Mouse (Mus musculus): ENCODE measurements around the gene Supt3. TPM values are rescaled to one million over a fixed set of nuclear protein-coding genes. Genes with fewer than 3 reads are reported as not detected.

Supt3 gene
- polyA plus RNA-seq, 1 experiment from 2014 or later: 26.2 TPM

GRCm38 (mm10) chr17:44814508-44815175 lies 37.7 kb downstream of the Supt3 start, which contains the start of gene Runx2:
Gene Runx2 (minus strand): TSS chr17:44814797.
- no peak within 1 kb of the TSS for H3K27ac ChIP-seq
- no peak for ATAC-seq (ENCODE audit: low FRiP score)
- no peak within 1 kb of the TSS for H3K4me3 ChIP-seq (replicated peaks; ENCODE audit: low read length)
- H3K9me3 ChIP-seq (ENCODE audit: control insufficient read depth, low read length): no peaks in the 10 kb centered on the region
- no peak within 1 kb of the TSS for H3K4me2 ChIP-seq (replicated peaks)
- no peak for DNase-seq (ENCODE audit: low spot score)
- WGBS: 40% methylated on average over 3 of the region's 3 CpGs
- H3K4me1 ChIP-seq (replicated peaks; ENCODE audit: control insufficient read depth, insufficient read depth, low read length): 0 out of 2 replicates have a peak, but pooled peaks cover 3% of the 10 kb centered on the region
- no peaks in the 10 kb centered on the region for H3K36me3 ChIP-seq (replicated peaks; ENCODE audit: control insufficient read depth, insufficient read depth)
- no peaks in the 10 kb centered on the region for H3K27me3 ChIP-seq (ENCODE audit: control insufficient read depth, insufficient read depth, low read length)
- H3K9ac ChIP-seq: no peak within 1 kb of the TSS

- no peak overlapping the region for H3K9ac ChIP-seq
- DNase-seq (ENCODE audit: low spot score) (no peak), ATAC-seq (ENCODE audit: low FRiP score) (no peak)
- no peak overlapping the region for H3K4me2 ChIP-seq (replicated peaks)
- H3K27ac ChIP-seq: no peak overlapping the region
- no peaks in the 10 kb centered on the region for H3K9me3 ChIP-seq (ENCODE audit: control insufficient read depth, low read length)
- no peaks in the 10 kb centered on the region for H3K27me3 ChIP-seq (ENCODE audit: control insufficient read depth, insufficient read depth, low read length)
- no peak overlapping the region for H3K4me3 ChIP-seq (replicated peaks; ENCODE audit: low read length)
- 87% methylated on average over 2 of the region's 2 CpGs for WGBS
- H3K36me3 ChIP-seq (replicated peaks; ENCODE audit: control insufficient read depth, insufficient read depth): no peaks in the 10 kb centered on the region
- H3K4me1 ChIP-seq (replicated peaks; ENCODE audit: control insufficient read depth, insufficient read depth, low read length): 0 out of 2 replicates have a peak, but pooled peaks cover 2% of the 10 kb centered on the region
Measured at GRCm38 (mm10) chr17:44818825-44819224, 41.9 kb downstream of the Supt3 start.

- Histone ChIP-seq H3K4me3 (replicated peaks; ENCODE audit: low read length) (no peak overlapping the region), H3K4me2 (replicated peaks) (no peak overlapping the region), H3K27ac (no peak overlapping the region), H3K9ac (no peak overlapping the region), H3K9me3 (ENCODE audit: control insufficient read depth, low read length) (no peaks in the 10 kb centered on the region), H3K27me3 (ENCODE audit: control insufficient read depth, insufficient read depth, low read length) (no peaks in the 10 kb centered on the region), H3K36me3 (replicated peaks; ENCODE audit: control insufficient read depth, insufficient read depth) (no peaks in the 10 kb centered on the region), H3K4me1 (replicated peaks; ENCODE audit: control insufficient read depth, insufficient read depth, low read length) (no peaks in the 10 kb centered on the region)
- 63% methylated on average over 4 of the region's 4 CpGs for WGBS
- ATAC-seq (ENCODE audit: low FRiP score) (no peak), DNase-seq (ENCODE audit: low spot score) (no peak)
Measured at GRCm38 (mm10) chr17:44819816-44820215, 42.9 kb downstream of the Supt3 start.

- Histone ChIP-seq H3K4me1 (replicated peaks; ENCODE audit: control insufficient read depth, insufficient read depth, low read length) (no peaks in the 10 kb centered on the region), H3K9me3 (ENCODE audit: control insufficient read depth, low read length) (no peaks in the 10 kb centered on the region), H3K9ac (no peak overlapping the region), H3K27ac (no peak overlapping the region), H3K4me3 (replicated peaks; ENCODE audit: low read length) (no peak overlapping the region), H3K36me3 (replicated peaks; ENCODE audit: control insufficient read depth, insufficient read depth) (no peaks in the 10 kb centered on the region), H3K4me2 (replicated peaks) (no peak overlapping the region), H3K27me3 (ENCODE audit: control insufficient read depth, insufficient read depth, low read length) (no peaks in the 10 kb centered on the region)
- ATAC-seq (ENCODE audit: low FRiP score) (no peak), DNase-seq (ENCODE audit: low spot score) (no peak)
- 95% methylated on average over 5 of the region's 5 CpGs for WGBS
Measured at GRCm38 (mm10) chr17:44821940-44822339, 45.0 kb downstream of the Supt3 start.

- no peak overlapping the region for H3K4me3 ChIP-seq (replicated peaks; ENCODE audit: low read length)
- ATAC-seq (ENCODE audit: low FRiP score): no peak
Measured at GRCm38 (mm10) chr17:44827124-44827523, 50.2 kb downstream of the Supt3 start.

GRCm38 (mm10) chr17:44827964-44828363 lies 51.0 kb downstream of the Supt3 start:
- 86% methylated on average over 4 of the region's 4 CpGs for WGBS
- no peak overlapping the region for H3K27ac ChIP-seq
- DNase-seq (ENCODE audit: low spot score) (no peak), ATAC-seq (ENCODE audit: low FRiP score) (no peak)
- no peak overlapping the region for H3K4me3 ChIP-seq (replicated peaks; ENCODE audit: low read length)
- H3K4me1 ChIP-seq (replicated peaks; ENCODE audit: control insufficient read depth, insufficient read depth, low read length): no peaks in the 10 kb centered on the region
- 0 out of 2 replicates have a peak, but pooled peaks cover 3% of the 10 kb centered on the region for H3K9me3 ChIP-seq (ENCODE audit: control insufficient read depth, low read length)
- H3K36me3 ChIP-seq (replicated peaks; ENCODE audit: control insufficient read depth, insufficient read depth): no peaks in the 10 kb centered on the region
- no peaks in the 10 kb centered on the region for H3K27me3 ChIP-seq (ENCODE audit: control insufficient read depth, insufficient read depth, low read length)
- no peak overlapping the region for H3K9ac ChIP-seq
- no peak overlapping the region for H3K4me2 ChIP-seq (replicated peaks)

More at GRCm38 (mm10) chr17:44827124-44827523, 50.2 kb downstream of the Supt3 start:
- Histone ChIP-seq H3K4me2 (replicated peaks) (no peak overlapping the region), H3K27me3 (ENCODE audit: control insufficient read depth, insufficient read depth, low read length) (no peaks in the 10 kb centered on the region), H3K4me1 (replicated peaks; ENCODE audit: control insufficient read depth, insufficient read depth, low read length) (no peaks in the 10 kb centered on the region), H3K36me3 (replicated peaks; ENCODE audit: control insufficient read depth, insufficient read depth) (no peaks in the 10 kb centered on the region), H3K27ac (no peak overlapping the region), H3K9ac (no peak overlapping the region), H3K9me3 (ENCODE audit: control insufficient read depth, low read length) (0 out of 2 replicates have a peak, but pooled peaks cover 3% of the 10 kb centered on the region)
- DNase-seq (ENCODE audit: low spot score): no peak
- WGBS: 92% methylated on average over 3 of the region's 3 CpGs

- Histone ChIP-seq H3K36me3 (replicated peaks; ENCODE audit: control insufficient read depth, insufficient read depth) (no peaks in the 10 kb centered on the region), H3K4me1 (replicated peaks; ENCODE audit: control insufficient read depth, insufficient read depth, low read length) (no peaks in the 10 kb centered on the region), H3K9ac (no peak overlapping the region), H3K27ac (no peak overlapping the region), H3K27me3 (ENCODE audit: control insufficient read depth, insufficient read depth, low read length) (no peaks in the 10 kb centered on the region), H3K4me3 (replicated peaks; ENCODE audit: low read length) (no peak overlapping the region), H3K9me3 (ENCODE audit: control insufficient read depth, low read length) (0 out of 2 replicates have a peak, but pooled peaks cover 3% of the 10 kb centered on the region), H3K4me2 (replicated peaks) (no peak overlapping the region)
- ATAC-seq (ENCODE audit: low FRiP score) (no peak), DNase-seq (ENCODE audit: low spot score) (no peak)
- 87% methylated on average over 3 of the region's 3 CpGs for WGBS
Measured at GRCm38 (mm10) chr17:44829587-44829986, 52.6 kb downstream of the Supt3 start.

- 0 out of 2 replicates have a peak, but pooled peaks cover 3% of the 10 kb centered on the region for H3K9me3 ChIP-seq (ENCODE audit: control insufficient read depth, low read length)
- no peaks in the 10 kb centered on the region for H3K27me3 ChIP-seq (ENCODE audit: control insufficient read depth, insufficient read depth, low read length)
- no peak overlapping the region for H3K4me2 ChIP-seq (replicated peaks)
- no peak overlapping the region for H3K27ac ChIP-seq
- no peak overlapping the region for H3K9ac ChIP-seq
- no peak overlapping the region for H3K4me3 ChIP-seq (replicated peaks; ENCODE audit: low read length)
- no peak for DNase-seq (ENCODE audit: low spot score)
- H3K36me3 ChIP-seq (replicated peaks; ENCODE audit: control insufficient read depth, insufficient read depth): no peaks in the 10 kb centered on the region
- no peaks in the 10 kb centered on the region for H3K4me1 ChIP-seq (replicated peaks; ENCODE audit: control insufficient read depth, insufficient read depth, low read length)
- ATAC-seq (ENCODE audit: low FRiP score): no peak
- WGBS: 73% methylated on average over 1 of the region's 1 CpGs
Measured at GRCm38 (mm10) chr17:44831201-44831600, 54.2 kb downstream of the Supt3 start.

- Histone ChIP-seq H3K27me3 (ENCODE audit: control insufficient read depth, insufficient read depth, low read length) (no peaks in the 10 kb centered on the region), H3K4me1 (replicated peaks; ENCODE audit: control insufficient read depth, insufficient read depth, low read length) (no peaks in the 10 kb centered on the region), H3K4me3 (replicated peaks; ENCODE audit: low read length) (no peak overlapping the region), H3K9ac (no peak overlapping the region), H3K4me2 (replicated peaks) (no peak overlapping the region), H3K36me3 (replicated peaks; ENCODE audit: control insufficient read depth, insufficient read depth) (no peaks in the 10 kb centered on the region), H3K27ac (no peak overlapping the region), H3K9me3 (ENCODE audit: control insufficient read depth, low read length) (no peaks in the 10 kb centered on the region)
- 91% methylated on average over 4 of the region's 4 CpGs for WGBS
- ATAC-seq (ENCODE audit: low FRiP score): no peak
- DNase-seq (ENCODE audit: low spot score): no peak
Measured at GRCm38 (mm10) chr17:44842184-44842583, 65.2 kb downstream of the Supt3 start.

Data from hindbrain, embryonic 14.5 days (tissue).